Mouse (Mus musculus): ENCODE measurements around the gene Ercc2.
A peak's percentile ranks its signal among the peaks of the same experiment; 100 is the strongest.

The Ercc2 gene

DNA sequence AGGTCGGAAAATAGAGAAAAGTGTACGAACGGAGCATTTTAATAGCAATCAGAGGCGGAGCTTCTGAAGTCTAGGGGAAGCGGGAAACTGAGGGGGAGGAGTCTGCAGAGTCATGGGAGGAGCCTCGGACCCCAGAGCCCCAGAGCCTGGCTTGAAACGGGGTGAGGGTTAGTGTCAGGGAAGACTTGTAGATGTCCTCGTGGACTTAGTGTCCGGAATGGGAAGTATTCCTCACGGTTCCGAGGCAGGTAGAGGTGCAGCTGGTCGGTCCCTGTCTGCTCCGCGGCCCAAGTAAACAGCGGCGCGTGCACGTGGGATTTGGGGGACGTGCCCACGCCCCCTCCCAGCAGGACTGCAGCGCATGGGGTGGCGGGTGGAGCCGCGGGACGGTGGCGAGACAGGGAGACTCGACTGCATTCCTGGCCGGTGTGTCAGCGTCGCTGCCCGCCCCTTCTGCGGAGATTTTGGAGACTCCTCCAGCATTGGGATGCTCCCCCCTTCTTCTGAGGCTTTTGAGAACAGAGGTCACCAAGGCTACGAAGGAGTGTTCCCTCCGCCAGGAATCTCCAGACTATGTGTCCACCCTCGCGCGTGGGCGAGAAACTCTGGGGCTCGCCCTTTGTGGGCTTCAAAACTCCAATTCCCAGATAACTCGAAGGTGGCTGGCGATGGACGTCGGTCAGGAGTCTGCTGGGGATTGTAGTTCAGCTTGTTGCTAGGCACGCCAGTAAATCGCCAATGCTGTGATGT is 21.7 kb upstream of the Ercc2 start:
- peak; percentile 73 to 74 for DNase-seq

DNA sequence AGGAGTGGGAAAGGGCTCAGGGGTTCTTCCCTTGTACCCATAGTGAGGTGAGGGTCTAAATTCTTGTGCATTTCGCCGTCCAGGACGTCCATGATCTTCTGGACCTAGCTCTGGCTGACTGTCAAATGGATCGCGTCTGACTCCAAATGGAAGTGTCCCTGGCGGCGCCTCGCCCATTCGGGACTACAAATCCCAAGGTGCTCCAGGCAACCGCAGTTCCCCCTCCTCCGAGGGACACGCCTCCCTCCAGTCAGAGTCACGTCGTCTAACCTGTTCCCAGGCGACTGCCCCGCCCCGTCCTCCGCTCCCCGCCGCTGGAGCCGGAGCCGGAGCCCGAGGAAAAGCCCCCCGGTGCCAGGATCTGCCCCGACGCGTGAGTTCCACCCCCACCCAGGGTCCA is 20.9 kb upstream of the Ercc2 start:
- DNase-seq, result peak; percentile 46 to 57

DNA sequence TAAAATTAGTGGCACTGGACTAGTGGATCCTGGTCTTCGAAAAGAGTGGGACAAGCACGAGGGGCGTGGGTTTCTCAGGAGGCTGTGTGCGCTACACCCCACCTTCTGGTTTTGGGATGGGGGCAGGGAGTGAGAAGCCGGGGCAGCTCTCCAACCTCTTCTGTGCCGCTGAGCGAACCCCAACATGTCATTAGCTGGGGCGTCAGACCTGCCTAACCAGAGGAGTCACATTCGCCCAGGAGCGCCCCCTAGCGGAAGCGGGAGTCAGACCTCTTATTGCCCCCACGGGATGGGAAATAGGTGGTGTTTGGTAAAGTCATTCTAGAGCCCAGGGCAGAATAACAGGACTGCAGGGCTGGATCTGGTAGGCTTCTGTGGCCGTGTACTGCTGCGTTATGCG is 20.1 kb upstream of the Ercc2 start:
- DNase-seq, result peak; percentile 93

DNA sequence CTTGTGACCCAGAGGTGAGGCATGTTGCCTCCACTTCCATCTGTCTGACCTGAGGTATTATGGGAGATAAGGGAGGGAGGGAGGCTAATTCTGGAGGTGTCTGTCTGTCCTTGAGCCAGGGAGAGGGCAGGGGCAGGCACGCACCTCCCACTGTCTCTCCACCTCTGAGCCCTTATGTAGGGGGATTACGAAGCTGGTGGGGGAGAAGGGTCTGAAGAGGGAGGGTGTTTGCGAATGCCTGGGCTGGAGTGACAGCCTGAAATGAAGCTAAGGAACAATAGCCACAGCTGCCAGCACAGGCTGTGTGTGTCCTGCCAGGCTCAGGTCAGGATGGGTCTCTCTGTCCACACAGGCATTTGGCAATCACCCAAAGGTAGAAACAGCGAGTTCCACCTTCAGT is 19.5 kb upstream of the Ercc2 start:
- DNase-seq, result no peak

DNA sequence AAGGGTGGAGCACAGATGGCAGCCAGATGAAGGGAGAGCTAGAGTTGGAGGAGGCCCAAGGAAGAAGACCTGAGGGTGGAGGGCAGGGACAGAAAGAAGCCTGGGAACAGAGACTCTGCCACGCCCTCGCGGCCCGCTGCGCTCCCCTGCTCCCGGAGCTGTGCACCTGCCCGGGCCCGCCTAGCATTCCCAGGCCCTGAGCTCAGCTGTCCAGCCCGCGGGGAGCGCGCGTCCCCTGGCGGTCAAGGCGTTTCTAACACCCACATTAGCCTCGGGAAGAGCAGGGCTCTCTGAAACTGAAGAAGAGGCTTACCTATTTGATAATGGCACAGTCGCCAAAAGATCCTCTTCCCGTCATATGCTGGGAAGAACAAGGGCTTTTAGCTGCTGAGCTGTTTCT is 17.9 kb upstream of the Ercc2 start:
- DNase-seq, result peak; percentile 83 to 84

DNA sequence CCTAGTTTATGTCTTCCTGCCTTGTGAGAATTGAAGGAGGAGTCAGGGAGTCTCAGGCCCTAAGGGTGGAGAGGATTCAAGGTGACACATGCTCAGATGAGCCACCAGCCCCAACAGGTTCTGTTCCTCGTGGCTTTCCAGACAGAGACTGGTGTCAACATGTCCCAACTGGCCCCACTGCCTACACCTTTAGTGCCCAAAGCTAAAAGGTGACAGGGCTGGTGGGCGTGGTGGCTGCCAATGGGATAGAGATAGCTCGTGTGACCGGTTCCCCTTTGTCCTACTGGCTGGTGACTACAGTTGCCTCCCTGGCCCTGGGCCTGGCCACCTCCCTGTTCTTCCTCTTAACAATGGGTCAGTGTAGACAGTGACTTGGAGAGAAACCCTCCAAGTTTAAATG is 16.4 kb upstream of the Ercc2 start:
- DNase-seq, result no peak

DNA sequence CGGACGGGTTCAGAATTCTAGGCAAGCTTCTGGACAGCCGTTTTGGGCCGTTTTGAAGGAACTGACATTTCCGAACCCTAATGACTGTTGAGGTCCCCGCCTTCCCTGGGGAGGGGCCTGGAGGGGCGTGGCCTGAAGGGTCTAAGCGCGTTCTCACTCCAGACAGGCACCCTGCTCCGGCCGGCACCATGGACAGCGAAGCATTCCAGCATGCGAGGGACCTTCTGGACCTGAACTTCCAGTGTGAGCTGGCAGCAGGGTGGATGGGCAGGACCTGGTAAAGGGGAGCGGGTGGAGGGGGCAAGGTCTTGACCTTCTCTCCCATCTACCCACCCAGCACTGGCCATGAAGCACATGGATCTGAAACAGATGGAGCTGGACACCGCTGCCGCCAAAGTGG is 13.4 kb upstream of the Ercc2 start:
- DNase-seq, result no peak

DNA sequence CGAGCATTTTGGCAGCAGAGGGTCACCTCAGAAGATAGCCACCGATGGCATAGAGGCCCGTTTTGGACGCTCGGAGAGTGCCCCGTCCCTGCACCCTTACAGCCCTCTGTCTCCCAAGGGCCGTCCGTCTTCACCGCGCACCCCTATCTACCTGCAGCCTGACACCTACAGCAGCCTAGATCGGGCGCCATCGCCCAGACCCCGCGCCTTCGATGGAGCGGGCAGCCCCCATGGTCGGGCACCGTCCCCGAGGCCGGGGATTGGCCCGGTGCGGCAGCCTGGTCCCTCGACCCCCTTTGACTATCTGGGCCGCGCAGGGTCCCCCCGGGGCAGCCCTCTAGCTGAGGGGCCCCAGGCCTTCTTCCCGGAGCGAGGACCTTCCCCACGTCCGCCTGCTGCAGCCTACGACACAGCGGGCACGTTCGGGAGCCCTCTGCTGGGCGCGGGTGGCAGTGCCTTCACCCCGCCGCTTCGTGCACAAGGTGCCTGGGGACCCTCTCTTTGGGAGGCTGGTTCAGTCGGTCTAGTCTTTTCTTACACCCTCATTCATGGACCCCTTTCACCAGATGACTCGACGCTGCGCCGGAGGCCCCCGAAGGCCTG is 11.9 kb upstream of the Ercc2 start:
- DNase-seq, result peak; percentile 80 to 81

DNA sequence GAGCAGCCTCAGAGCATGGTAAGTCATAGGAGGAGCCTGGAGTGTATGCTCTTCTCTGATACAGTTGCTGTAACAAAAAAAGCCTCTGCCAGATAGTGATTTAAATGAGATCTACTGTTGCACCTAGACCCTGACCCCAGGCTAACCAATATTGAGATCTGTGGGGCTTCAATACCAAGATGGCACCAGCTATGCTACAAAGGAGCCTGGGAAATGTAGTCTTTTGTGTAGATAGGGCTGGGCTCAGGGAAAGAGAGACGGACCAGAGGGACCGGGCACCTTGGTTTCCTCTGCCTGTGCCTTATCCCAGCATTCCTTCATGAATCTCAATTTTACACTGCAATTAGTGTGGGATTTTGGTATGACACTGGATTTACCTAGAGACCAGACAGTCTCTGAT is 8.4 kb upstream of the Ercc2 start:
- no peak for DNase-seq

DNA sequence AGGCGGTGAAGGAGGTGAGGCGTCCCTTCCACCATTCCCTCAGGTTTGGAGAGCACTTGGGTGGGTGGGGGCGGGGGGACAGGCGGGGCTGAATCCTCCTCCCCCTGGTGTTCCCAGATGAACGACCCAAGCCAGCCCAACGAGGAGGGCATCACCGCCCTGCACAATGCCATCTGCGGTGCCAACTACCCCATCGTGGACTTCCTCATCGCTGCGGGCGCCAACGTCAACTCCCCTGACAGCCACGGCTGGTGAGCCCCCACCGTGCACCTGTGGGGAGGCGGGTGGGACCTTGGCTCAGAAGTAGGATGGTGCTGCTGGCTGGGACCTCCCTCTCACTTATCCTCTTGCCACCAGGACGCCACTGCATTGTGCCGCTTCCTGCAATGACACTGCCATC is 6.4 kb upstream of the Ercc2 start:
- DNase-seq, result no peak

DNA sequence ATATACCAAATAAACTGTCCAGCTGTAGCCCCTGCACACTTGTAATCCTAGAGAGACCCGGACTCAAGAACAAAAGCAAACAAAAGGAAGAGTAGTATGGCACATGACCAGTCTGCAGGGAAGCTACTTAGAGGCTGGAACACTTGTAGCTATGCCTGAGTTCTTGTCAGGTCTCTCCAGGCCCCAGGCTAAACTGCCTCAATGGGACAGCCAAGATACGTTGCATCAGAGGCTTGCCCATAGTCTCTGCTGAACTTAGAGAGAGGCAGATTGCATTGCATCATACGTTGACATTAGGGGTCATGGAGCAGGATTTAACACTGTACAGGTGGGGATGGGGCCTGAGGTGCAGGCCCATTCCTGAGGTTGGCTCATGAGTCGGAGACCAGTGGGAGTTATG is 5.8 kb upstream of the Ercc2 start:
- DNase-seq, result no peak

DNA sequence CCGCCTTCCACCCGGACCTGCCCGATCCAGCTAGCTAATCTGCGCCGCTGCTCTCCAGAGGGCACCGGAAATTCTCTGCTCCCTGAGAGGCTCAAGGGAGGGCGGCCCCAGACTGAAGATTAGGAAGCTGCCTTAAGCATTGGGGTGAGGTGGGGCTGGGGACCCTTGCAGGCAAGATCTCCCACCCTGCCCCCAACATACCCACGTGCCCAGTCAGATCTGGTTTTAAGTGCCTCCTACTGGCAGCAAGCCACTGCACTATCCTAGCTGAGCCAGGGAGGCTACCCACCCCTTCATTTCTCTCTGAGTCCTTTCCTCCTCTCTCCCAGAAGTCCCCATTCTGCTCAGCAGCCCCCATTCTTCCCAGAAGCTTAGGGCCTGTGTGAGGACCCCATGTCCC is 3.8 kb upstream of the Ercc2 start:
- DNase-seq, result no peak

DNA sequence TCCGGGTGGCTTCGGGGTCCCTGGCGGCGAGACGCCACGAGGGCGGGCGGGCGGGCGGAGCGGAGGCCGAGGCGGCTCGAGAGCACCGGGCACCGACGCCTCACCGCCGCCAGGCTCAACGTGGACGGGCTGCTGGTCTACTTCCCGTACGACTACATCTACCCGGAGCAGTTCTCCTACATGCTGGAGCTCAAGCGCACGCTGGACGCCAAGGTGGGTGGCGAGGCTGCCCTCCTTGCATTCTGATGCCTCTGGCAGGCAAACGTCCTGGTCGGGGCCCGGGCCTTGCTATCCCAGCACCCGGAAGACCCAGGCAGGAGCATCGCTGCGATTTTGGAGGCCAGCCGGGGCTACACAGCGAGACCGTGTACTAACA is 344 bp downstream of the Ercc2 start:
- peak in 1 of 2 experiments; percentile 48 for DNase-seq

DNA sequence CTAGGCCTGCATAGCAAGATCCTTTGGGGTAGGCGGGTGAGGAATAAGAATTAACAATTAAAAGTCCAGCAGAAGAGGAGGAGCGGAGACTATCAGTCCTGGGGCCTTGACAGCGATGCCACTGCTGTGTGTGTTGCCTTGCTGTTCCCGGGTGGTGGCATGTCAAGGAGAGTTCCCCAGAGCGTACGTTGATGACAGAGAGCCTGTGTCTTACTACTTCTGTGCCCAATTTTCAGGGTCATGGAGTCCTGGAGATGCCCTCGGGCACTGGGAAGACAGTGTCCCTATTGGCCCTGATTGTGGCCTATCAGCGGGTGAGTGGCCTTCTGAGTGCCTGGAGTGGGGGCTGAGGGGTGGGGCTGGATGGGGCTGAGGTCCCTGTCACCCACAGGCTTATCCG is 1.9 kb downstream of the Ercc2 start:
- DNase-seq, result no peak

DNA sequence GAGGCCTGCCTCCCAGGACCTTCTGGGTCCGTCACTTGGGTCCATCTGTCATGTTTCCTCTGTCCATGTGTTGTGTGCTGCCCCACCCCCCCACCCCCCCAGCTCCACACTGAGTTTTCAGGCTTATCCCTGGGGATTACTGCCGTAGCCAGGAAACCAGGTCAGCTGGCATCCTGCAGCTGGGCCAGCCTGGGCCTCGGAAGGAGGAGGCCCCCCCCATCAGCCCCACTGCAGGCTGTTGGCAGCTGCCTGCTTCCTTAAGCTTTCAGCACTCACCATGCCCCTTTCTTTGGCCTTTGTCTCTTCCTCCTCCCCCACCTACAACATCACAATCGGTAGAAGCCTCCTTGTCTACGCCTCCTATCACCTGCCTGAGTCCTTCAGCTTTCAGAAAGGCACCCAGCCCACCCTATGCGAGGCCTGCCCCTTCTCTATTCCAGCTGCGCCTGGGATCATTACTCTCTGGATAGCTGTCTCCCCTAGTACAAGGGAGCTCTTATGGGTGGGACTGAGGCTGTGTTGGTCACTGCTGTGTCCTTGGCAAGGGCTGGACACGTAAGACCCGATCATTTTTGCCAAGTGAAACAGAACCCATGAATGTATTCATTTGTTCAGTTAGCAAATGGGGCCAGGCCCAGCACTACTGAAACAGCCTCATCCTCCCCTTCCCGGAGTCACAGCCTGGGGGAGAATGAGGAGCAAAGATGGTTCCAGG is 7.0 kb downstream of the Ercc2 start:
- DNase-seq, result no peak

DNA sequence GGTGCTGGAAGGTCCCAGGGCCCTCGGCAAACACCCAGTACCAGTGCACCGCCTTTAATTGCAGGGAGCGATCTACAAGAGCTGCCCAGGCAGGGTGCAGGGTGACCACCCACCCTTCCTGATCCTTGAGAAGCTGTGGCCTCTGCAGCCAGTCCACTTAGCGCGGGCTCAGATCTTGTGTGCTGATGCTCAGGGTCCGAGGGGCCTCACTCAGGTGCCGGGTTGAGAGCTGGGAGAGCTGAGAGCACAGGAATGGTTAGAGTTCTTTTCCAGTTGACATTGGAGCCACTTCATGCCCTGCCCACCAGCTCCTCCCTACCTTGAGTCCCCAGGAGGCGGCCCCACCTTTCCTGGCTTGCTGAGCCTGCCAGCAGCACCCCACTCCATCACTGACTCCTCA is 12.7 kb downstream of the Ercc2 start:
- no peak for DNase-seq

DNA sequence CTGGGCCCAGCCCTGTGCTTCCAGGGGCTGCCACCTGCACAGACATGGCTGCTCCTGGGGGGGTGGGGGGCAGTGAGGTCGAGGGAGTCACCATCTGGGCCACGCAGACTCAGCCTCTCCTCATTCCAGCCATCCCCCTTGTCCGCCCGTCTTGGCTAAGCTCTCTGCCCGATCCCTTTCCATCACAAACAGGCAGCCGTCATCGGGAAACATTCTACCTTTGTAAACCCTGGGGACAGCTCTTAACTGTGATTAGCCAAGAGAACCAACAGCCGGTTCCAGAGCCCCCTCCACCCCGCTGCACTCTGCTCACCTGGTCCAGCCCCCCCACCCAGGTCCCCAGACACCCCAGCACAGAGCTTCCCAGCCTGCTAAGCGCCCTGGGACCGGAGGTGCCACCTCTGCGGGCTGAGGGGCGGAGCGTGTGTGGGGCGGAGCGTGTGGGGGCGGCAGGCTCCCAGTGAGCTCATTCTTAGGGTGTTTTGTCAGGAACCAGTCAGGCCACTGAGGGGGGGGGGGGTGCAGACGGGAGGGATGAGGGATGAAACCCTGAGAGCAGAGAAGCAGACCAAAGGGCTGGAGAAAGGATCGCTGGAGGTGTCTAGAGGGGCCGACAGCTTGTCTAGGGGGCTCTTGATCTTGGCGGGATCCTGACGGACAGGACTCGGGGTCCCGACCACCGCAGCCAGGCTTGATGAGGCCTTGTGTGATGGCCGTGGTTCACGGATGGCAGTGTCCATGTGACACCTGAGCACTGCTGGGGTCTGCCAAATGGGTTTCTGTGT is 17.9 kb downstream of the Ercc2 start:
- peak; percentile 61 to 63 for DNase-seq

DNA sequence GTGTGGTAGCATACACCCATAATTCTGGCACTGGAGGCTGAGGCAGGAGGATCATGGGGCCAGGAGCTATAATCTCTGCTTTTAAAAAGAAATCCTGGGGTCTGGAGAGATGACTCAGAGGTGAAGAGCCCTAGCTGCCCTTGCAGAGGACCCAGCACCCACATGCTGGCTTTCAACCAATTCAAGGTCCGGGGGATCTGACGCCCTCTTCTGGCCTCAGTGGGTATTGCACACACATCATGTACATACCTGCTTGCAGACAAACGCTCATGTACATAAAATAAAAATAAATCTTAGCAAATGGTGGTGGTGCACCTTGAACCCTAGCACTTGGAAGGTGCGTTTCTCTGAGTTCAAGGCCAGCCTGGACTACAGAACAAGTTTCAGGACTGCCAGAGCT is 19.1 kb downstream of the Ercc2 start:
- peak in 1 of 2 experiments; percentile 27 for DNase-seq

DNA sequence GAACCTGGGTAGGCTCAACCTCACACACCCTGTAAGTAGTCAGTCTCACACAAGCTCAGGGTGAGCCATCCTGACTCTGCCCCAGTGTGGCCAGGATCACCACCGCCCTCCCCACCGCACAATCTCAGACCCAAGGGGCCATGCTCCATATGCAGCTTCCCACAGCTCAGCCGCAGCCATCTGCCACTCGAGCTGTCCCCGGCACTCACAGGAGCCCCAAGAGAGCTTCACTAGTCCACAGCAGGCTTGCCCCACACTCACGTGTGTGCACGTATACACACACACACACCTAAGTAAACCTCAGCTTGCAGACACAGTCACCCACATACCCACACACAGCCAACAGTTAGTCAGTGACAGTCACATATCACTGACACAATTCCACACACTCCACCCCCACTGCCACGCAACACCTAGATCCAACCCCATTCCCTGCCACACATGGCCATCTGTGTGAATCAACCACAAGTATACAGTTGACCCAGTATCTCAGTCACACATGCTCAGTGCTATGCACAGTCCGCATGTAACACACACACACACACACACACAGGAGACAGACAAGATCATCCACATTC is 20.8 kb downstream of the Ercc2 start:
- no peak for DNase-seq

DNA sequence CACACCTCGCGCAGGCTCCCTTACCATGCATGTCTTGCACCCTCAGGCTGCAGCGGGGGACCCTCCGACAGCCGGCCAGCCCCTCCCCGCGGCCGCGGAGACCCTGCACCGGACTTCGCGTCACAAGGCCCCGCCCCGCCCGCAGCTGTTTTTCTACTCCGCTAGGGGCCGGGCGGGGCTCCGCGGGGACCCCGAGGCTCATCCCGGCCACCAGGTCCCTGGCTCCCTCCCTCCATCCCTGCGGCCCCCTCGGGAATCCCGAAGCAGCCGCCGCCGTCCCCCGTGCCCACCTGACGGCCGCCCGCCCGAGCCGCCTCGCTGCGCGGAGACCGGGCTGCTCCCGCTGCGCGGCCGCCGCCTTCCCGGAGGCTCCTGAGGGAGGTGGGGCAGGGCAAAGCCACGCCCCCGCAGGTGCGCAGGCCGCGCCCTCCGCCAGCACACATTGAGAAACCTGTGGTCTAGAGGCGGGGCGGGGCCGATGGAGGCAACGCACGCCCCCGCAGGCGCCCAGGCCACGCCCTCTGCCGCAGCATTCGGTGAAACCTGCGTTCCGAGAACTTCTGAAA is 22.0 kb downstream of the Ercc2 start, which contains the start of gene Klc3:
TSS of gene Klc3 (minus strand) at position 374 of the 566 bp plus-strand sequence.
- peak; percentile 86 to 87 for DNase-seq

DNA sequence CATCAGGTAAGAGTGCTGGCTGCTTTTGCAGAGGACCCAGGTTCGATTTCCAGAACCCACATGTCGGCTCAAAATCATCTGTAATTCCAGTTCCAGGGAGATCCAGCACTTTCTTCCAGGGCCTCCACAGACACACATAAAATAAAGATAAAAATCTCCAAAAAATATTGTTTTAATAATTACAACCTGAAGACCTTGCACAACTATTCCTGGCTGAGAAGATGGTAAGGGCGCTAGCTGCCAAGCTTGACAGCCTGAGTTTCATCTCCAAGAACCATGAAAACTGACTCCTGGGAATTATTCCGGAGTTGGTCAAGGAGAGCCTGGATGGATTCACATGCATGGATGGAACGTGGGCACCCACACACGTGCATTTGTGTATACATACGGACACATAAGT is 22.7 kb downstream of the Ercc2 start, which contains the start of gene Ckm:
TSS of gene Ckm (plus strand) at position 301 of the 400 bp plus-strand sequence.
- DNase-seq, result no peak

DNA sequence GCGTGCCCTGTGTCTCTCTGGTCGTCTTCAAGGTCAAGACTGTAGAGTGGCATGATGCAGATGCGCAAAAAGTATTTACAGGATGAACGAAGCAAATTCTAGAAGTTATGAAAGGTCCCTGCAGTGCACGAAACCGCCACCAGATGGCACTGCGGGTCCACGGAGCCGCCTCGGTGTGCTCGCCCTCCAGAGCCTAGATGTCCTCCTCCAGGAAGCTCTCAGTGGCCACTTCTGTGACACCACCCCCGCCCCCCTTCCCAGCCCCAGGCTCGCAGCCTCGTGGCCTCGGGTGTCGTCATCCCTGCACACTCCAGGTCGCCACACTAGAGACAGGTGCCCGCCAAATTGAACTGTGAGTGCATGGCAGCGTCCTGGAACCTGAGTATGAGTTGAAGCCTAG is 23.6 kb downstream of the Ercc2 start:
- DNase-seq, result peak; percentile 93 to 94

DNA sequence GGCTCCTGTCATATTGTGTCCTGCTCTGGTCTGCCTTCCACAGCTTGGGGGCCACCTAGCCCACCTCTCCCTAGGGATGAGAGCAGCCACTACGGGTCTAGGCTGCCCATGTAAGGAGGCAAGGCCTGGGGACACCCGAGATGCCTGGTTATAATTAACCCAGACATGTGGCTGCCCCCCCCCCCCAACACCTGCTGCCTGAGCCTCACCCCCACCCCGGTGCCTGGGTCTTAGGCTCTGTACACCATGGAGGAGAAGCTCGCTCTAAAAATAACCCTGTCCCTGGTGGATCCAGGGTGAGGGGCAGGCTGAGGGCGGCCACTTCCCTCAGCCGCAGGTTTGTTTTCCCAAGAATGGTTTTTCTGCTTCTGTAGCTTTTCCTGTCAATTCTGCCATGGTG is 27.9 kb downstream of the Ercc2 start:
- no peak for DNase-seq

Measured in B cell, adult 2 months (primary cell).